Mouse (Mus musculus): ENCODE measurements around the gene Lims1.

DNA sequence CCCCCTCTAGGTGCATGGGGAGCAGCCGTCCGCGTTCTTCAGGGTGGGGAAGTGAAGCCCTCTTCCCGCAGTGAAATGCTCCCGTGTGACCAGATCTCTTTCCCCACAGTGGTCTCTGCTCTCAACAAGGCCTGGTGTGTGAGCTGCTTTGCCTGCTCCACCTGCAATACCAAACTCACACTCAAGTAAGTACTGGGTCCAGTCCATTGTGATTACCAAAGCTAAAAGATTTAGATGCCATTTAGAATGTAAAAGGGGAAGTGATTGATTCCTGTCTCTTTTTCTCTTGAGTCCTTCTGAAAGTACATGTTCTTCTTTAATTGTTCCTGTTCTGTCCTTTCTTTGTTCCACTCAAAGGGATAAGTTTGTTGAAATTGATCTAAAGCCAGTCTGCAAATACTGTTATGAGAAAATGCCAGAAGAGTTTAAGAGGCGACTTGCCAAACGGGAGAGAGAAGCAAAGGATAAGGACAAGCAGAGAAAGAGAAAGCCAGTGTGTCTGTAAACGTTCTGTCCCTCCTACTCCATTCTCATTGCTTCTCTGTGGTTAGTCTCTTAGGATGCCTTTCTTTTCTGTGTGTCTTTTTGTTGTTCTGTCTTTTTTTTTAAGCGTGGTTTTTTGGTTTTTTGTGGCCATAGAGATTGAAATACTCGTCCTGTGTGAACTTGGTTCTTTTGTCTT, 95.2 kb downstream of the Lims1 start:
- no peak for TF ChIP-seq EP300 (optimal IDR thresholded peaks at IDR 0.05)
- no peak for TF ChIP-seq CTCF (IDR thresholded peaks at IDR 0.05; ENCODE audit: low read depth)

Data from stomach, postnatal 0 days (tissue).